Mouse (Mus musculus): ENCODE measurements around the gene Tbc1d14.

DNA sequence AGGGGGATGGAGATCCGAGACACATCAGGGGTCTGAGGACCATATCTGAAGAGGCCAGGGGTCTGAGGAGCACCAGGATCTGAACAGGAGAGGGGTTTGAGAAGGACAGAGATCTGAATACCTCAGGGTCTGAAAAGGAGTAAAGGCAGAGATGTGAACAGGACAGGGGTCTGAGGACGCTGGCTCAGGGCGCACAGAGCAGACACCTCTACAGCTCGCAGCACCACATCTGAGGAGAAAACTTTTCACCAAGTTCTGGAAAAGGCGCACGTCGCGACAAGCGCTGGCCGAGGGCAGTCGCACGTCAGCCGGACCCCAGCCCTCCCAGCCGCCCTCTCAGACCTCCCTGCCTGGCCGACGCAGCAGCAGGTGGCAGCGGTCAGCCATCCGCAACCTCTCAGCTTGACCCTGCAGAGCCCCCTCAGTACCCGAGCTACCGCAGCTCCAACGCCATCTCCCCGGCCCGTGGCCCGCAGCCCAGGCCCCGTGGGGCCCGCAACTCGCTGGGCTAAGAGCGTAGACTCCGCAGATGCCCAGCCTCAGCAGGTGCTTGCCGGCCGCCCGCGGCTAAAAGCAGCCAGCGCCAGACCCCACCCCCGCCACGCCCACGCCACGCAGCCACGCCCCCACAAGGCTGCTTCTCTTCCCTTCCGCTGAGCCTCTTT, 11.7 kb downstream of the Tbc1d14 start:
- TF ChIP-seq GATA1 (IDR thresholded peaks at IDR 0.05; ENCODE audit: low read length) (no peak), TAL1 (IDR thresholded peaks at IDR 0.05; ENCODE audit: low read length) (no peak)

Data from erythroblast, embryonic 14.5 days (primary cell).